Mouse (Mus musculus): ENCODE results near the gene Zfp316. TPM values are rescaled to one million over a fixed set of nuclear protein-coding genes. Genes with fewer than 3 reads are reported as not detected.

The Zfp316 gene
- polyA plus RNA-seq, 1 experiment from 2014 or later: 2.3 TPM

DNA sequence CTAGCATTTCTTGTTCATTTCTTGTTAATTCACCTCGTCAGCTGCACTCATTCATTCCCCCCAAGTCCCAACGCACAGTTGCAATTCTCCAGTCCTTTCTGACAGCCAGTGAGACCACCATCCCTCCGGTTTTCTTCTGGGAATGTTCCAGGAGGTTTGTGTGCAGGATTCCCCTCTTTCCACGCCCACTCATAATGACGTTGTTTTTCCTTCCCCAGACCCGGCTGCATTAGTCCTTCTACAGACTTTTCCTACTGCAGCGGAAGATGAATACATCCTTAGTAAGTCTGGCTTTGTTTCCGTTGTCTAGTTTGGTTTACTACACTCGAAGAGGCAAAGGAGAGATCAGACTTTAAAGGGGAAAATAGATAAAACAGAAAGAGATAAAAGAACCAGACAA lies 33.8 kb downstream of the Zfp316 start:
- Histone ChIP-seq H3K9ac (peak overlapping the region; percentile 77), H3K27me3 (ENCODE audit: insufficient read depth, low read length) (no peaks in the 10 kb centered on the region), H3K27ac (ENCODE audit: low read depth) (no peak overlapping the region), H3K4me2 (peak overlapping the region; percentile 69), H3K4me1 (ENCODE audit: insufficient read depth) (no peaks in the 10 kb centered on the region; the same call in 1 of the 2 replicates), H3K9me3 (ENCODE audit: low read depth, low read length) (no peaks in the 10 kb centered on the region), H3K36me3 (ENCODE audit: insufficient read depth) (peaks cover 40% of the 10 kb centered on the region), H3K4me3 (ENCODE audit: low read depth, low read length) (peak overlapping the region; percentile 66)
- peak; percentile 59 for DNase-seq
- no peak for ATAC-seq (ENCODE audit: insufficient read depth)
- no peak for TF ChIP-seq CTCF (IDR thresholded peaks at IDR 0.05; ENCODE audit: low read depth)
- 30% methylated on average over 9 of the region's 9 CpGs for WGBS

DNA sequence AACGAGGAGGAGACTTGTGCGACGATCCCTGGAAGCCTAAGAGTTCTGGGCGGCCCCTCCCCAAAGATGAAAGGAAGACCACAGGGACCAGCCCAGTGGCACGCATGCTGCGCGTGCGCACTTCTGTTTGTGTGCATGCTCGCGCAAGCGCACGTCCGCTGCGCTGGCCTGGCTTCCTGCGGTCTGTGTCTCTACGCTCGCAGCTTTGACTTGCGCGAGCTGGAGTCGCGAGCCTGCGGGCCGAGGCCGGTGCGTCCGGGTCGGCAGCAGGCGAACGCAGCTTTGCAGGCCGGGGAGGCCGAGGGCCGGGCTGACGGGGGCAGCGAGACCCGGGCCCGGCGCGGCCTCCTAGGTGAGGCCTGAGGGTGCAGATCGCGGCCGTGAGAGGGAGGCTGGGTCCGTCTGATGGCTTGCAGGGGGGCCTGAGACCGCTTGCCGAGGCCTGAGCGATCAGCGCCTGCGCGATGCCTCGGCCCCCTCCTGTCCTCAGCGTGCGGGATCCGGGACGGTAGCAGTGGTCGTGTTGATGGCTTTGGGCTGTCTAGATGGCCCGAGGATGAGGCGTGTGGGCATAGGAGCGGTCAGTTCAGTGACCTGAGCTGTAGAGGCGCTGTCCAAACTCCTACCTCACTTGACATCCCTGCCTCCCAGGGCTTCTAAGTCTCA lies 34.7 kb downstream of the Zfp316 start, which contains the start of gene Zfp12:
Zfp12 (plus strand) TSS at position 136 of the 666 bp plus-strand sequence.
- peak; percentile 98 for ATAC-seq (ENCODE audit: insufficient read depth)
- peak within 1 kb of the TSS; percentile 69 for H3K4me2 ChIP-seq
- DNase-seq: peak; percentile 99
- under 1% methylated on average over 58 of the region's 58 CpGs for WGBS
- H3K4me1 ChIP-seq (ENCODE audit: insufficient read depth): no peaks in the 10 kb centered on the region; the same call in 1 of the 2 replicates
- peak within 1 kb of the TSS; percentile 91 for H3K27ac ChIP-seq (ENCODE audit: low read depth)
- H3K27me3 ChIP-seq (ENCODE audit: insufficient read depth, low read length): no peaks in the 10 kb centered on the region
- peak within 1 kb of the TSS; percentile 77 for H3K9ac ChIP-seq
- H3K36me3 ChIP-seq (ENCODE audit: insufficient read depth): peaks cover 31% of the 10 kb centered on the region
- peak within 1 kb of the TSS; percentile 66 for H3K4me3 ChIP-seq (ENCODE audit: low read depth, low read length)
- peak; percentile 37; the same call in 1 of the 2 replicates for TF ChIP-seq CTCF (IDR thresholded peaks at IDR 0.05; ENCODE audit: low read depth)
- no peaks in the 10 kb centered on the region for H3K9me3 ChIP-seq (ENCODE audit: low read depth, low read length)

DNA sequence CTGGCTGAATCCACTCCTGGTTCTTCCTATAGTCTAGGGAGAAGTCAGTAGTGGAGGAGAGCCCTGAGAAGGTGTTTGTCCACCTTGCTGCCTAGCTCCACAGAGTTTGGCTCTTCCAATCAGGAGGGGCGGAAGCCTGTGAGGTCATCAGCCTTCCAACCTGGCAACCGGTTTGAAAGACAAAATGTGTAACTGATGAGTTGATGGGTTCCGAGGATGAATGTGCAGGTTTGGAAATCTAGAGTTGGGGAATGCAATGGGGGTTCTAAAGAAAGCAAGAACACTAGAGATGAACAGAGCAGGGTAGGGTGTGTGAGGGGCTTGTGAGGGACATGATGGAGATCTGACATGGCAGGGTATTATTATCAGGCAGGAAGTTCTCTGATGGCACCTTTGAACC lies 43.0 kb downstream of the Zfp316 start, which contains the start of gene Spdye4a:
Spdye4a (minus strand) TSS at position 101 of the 400 bp plus-strand sequence.
- no peaks in the 10 kb centered on the region for H3K36me3 ChIP-seq (ENCODE audit: insufficient read depth)
- H3K9me3 ChIP-seq (ENCODE audit: low read depth, low read length): no peaks in the 10 kb centered on the region
- no peak for TF ChIP-seq CTCF (IDR thresholded peaks at IDR 0.05; ENCODE audit: low read depth)
- no peak within 1 kb of the TSS for H3K9ac ChIP-seq
- no peaks in the 10 kb centered on the region for H3K27me3 ChIP-seq (ENCODE audit: insufficient read depth, low read length)
- no peak within 1 kb of the TSS for H3K4me3 ChIP-seq (ENCODE audit: low read depth, low read length)
- DNase-seq: no peak
- ATAC-seq (ENCODE audit: insufficient read depth): no peak
- 77% methylated on average over 3 of the region's 3 CpGs for WGBS
- H3K4me2 ChIP-seq: no peak within 1 kb of the TSS
- H3K27ac ChIP-seq (ENCODE audit: low read depth): no peak within 1 kb of the TSS
- no peaks in the 10 kb centered on the region for H3K4me1 ChIP-seq (ENCODE audit: insufficient read depth)

DNA sequence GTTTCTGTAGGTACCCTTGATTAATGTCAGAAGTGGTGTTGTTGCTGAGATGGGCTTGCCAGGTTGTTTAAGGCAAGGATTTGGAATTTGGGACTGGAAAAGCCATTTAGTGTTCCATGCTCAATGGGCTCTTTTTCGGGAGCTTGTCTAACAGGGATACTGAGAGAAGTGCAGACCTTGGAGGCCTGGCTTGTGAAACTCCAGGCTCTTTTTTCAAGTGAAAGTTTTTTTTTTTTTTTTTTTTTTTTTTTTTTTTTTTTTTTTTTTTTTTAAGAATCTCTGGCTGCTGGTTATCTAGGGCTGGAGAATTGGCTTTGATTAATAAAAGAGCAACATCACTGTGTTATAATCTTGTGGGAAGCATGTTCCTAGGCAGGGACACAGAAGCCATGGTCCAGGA lies 47.5 kb downstream of the Zfp316 start:
- Histone ChIP-seq H3K27me3 (ENCODE audit: insufficient read depth, low read length) (no peaks in the 10 kb centered on the region), H3K4me3 (ENCODE audit: low read depth, low read length) (no peak overlapping the region), H3K4me2 (no peak overlapping the region), H3K9ac (no peak overlapping the region), H3K4me1 (ENCODE audit: insufficient read depth) (no peaks in the 10 kb centered on the region), H3K36me3 (ENCODE audit: insufficient read depth) (no peaks in the 10 kb centered on the region), H3K9me3 (ENCODE audit: low read depth, low read length) (no peaks in the 10 kb centered on the region), H3K27ac (ENCODE audit: low read depth) (no peak overlapping the region)
- no peak for ATAC-seq (ENCODE audit: insufficient read depth)
- no peak for DNase-seq
- 87% methylated on average over 1 of the region's 1 CpGs for WGBS
- no peak for TF ChIP-seq CTCF (IDR thresholded peaks at IDR 0.05; ENCODE audit: low read depth)

DNA sequence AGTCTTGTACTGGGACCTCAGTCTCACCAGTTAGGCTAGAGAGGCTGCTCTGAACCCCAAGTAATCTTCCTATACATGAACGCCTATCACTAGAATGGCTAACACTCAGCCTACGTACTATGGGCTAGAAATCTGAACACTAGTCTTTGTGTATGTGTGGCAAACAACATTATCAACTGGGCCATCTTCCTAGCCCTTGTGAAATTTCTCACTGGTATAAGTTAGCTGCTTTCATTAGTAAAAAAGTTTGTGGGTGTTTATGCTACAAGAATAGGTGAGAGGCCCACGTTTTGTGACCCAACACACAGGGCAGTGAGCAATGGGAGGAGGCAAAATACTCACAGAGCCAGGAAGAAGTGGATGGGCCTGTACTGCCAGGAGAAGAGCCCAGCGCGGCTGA lies 48.8 kb downstream of the Zfp316 start:
- no peaks in the 10 kb centered on the region for H3K36me3 ChIP-seq (ENCODE audit: insufficient read depth)
- WGBS: 70% methylated on average over 5 of the region's 5 CpGs
- H3K4me3 ChIP-seq (ENCODE audit: low read depth, low read length): no peak overlapping the region
- DNase-seq (no peak), ATAC-seq (ENCODE audit: insufficient read depth) (no peak)
- no peak overlapping the region for H3K27ac ChIP-seq (ENCODE audit: low read depth)
- no peak for TF ChIP-seq CTCF (IDR thresholded peaks at IDR 0.05; ENCODE audit: low read depth)
- no peaks in the 10 kb centered on the region for H3K27me3 ChIP-seq (ENCODE audit: insufficient read depth, low read length)
- H3K9ac ChIP-seq: no peak overlapping the region
- no peak overlapping the region for H3K4me2 ChIP-seq
- H3K9me3 ChIP-seq (ENCODE audit: low read depth, low read length): no peaks in the 10 kb centered on the region
- no peaks in the 10 kb centered on the region for H3K4me1 ChIP-seq (ENCODE audit: insufficient read depth)

DNA sequence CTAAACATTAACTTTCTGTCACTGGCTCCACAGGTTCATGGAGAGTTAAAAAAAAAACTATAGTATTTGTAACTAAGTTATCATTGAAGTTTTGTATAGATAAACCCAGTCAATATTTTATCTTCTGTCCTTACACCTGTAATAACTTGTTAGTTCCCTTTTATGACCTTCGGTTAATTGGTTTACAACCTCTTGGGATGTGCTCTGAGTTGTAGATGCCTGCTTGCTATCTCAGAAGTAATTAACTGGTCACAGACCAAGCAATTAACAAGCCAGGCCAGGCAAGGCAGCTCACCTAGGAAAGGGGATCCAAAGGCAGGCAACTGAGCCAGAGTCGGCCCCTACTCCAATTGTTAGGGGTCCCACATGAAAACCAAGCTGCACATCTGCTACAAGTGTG lies 56.0 kb downstream of the Zfp316 start:
- Histone ChIP-seq H3K4me2 (no peak overlapping the region), H3K27me3 (ENCODE audit: insufficient read depth, low read length) (no peaks in the 10 kb centered on the region), H3K9ac (no peak overlapping the region), H3K9me3 (ENCODE audit: low read depth, low read length) (0 out of 2 replicates have a peak, but pooled peaks cover under 1% of the 10 kb centered on the region), H3K4me1 (ENCODE audit: insufficient read depth) (no peaks in the 10 kb centered on the region), H3K4me3 (ENCODE audit: low read depth, low read length) (no peak overlapping the region), H3K27ac (ENCODE audit: low read depth) (no peak overlapping the region), H3K36me3 (ENCODE audit: insufficient read depth) (no peaks in the 10 kb centered on the region)
- ATAC-seq (ENCODE audit: insufficient read depth): no peak
- DNase-seq: no peak
- TF ChIP-seq CTCF (IDR thresholded peaks at IDR 0.05; ENCODE audit: low read depth): no peak
- 75% methylated on average over 2 of the region's 2 CpGs for WGBS

DNA sequence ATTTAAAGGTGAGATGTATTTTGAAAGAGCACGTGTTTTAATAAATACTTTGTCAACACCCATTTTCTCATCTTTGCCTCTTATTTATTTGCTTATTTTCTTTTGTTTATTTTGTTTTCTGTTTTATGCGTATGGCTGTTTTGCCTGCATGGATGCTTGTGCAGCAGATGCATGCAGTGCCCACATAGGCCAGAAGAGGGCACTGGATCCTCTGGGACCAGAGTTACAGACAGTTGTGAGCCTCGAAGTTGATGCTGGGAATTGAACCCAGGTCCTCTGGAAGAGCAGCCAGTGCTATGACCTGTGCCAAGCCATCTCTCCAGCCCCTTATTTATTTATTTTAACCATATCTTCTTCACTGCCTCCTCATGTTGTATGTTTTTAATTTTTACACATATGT lies 64.8 kb downstream of the Zfp316 start:
- no peaks in the 10 kb centered on the region for H3K36me3 ChIP-seq (ENCODE audit: insufficient read depth)
- H3K27ac ChIP-seq (ENCODE audit: low read depth): no peak overlapping the region
- H3K27me3 ChIP-seq (ENCODE audit: insufficient read depth, low read length): no peaks in the 10 kb centered on the region
- H3K4me1 ChIP-seq (ENCODE audit: insufficient read depth): no peaks in the 10 kb centered on the region
- no peak for ATAC-seq (ENCODE audit: insufficient read depth)
- H3K9me3 ChIP-seq (ENCODE audit: low read depth, low read length): 0 out of 2 replicates have a peak, but pooled peaks cover 5% of the 10 kb centered on the region
- no peak overlapping the region for H3K9ac ChIP-seq
- H3K4me2 ChIP-seq: no peak overlapping the region
- TF ChIP-seq CTCF (IDR thresholded peaks at IDR 0.05; ENCODE audit: low read depth): peak; percentile 38
- no peak overlapping the region for H3K4me3 ChIP-seq (ENCODE audit: low read depth, low read length)
- peak; percentile 6 for DNase-seq
- 65% methylated on average over 3 of the region's 3 CpGs for WGBS

Other genes with a start within 250 kb of the Zfp316 start
- gene Rnf216, start 157.0 kb downstream of the Zfp316 start, polyA plus RNA-seq (2014; fragmentation: Nextera tagmentation; extraction: Ambion mirVana): 31.5 and 36.1 TPM in 2 replicates
- not detected in 2 replicates for gene Olfr718-ps1, start 122.4 kb downstream of the Zfp316 start, polyA plus RNA-seq (2014; fragmentation: Nextera tagmentation; extraction: Ambion mirVana)
- 12.2 and 15.5 TPM in 2 replicates for gene Rbak, start 89.2 kb downstream of the Zfp316 start, polyA plus RNA-seq (2014; fragmentation: Nextera tagmentation; extraction: Ambion mirVana)
- not detected in 2 replicates for gene Spdye4b, start 89.0 kb downstream of the Zfp316 start, polyA plus RNA-seq (2014; fragmentation: Nextera tagmentation; extraction: Ambion mirVana)
- gene Spdye4a, start 43.1 kb downstream of the Zfp316 start, polyA plus RNA-seq (2014; fragmentation: Nextera tagmentation; extraction: Ambion mirVana): not detected in 2 replicates
- 16.9 and 17.2 TPM in 2 replicates for gene Zfp12, start 34.9 kb downstream of the Zfp316 start, polyA plus RNA-seq (2014; fragmentation: Nextera tagmentation; extraction: Ambion mirVana)
- gene Zfp853, start 23.6 kb upstream of the Zfp316 start, polyA plus RNA-seq (2014; fragmentation: Nextera tagmentation; extraction: Ambion mirVana): not detected in 2 replicates
- gene E130309D02Rik, start 45.3 kb upstream of the Zfp316 start, polyA plus RNA-seq (2014; fragmentation: Nextera tagmentation; extraction: Ambion mirVana): 40.0 and 46.6 TPM in 2 replicates
- gene Zdhhc4, start 59.2 kb upstream of the Zfp316 start, polyA plus RNA-seq (2014; fragmentation: Nextera tagmentation; extraction: Ambion mirVana): 74.6 and 77.9 TPM in 2 replicates
- 0.17 and 0.27 TPM in 2 replicates for gene Grid2ip, start 87.3 kb upstream of the Zfp316 start, polyA plus RNA-seq (2014; fragmentation: Nextera tagmentation; extraction: Ambion mirVana)
- 343 and 370 TPM in 2 replicates for gene Kdelr2, start 133.8 kb upstream of the Zfp316 start, polyA plus RNA-seq (2014; fragmentation: Nextera tagmentation; extraction: Ambion mirVana)
- gene Daglb, start 194.6 kb upstream of the Zfp316 start, polyA plus RNA-seq (2014; fragmentation: Nextera tagmentation; extraction: Ambion mirVana): 7.3 and 9.2 TPM in 2 replicates